Mouse (Mus musculus) embryonic facial prominence, embryonic 14.5 days (tissue): ENCODE measurements at regions not wholly inside any gene's neighbourhood (a gene's known extent, or its start where the extent isn't known, plus 50 kb on each side); places are given as distances from the start of the nearest gene placed in this dataset.

Source experiments
- ATAC-seq: fragments of 200-750 bp; cut with Nextera tagmentation; 2 replicates; pipeline ENCODE4 v1.8.0; 2017; ENCODE audit warnings: low read depth, moderate number of reproducible peaks, moderate TSS enrichment
- DNase-seq: peaks from one replicate; pipeline ENCODE4 v3.0.0-alpha.2; 2015; ENCODE audit warnings: low spot score
- H3K27ac ChIP-seq: fragments of 300-500 bp; sonication (generic); replicated peaks from 2 replicates; pipeline ENCODE4 v1.5.1; 2014; ENCODE audit warnings: low read depth, mild to moderate bottlenecking, low read length, moderate library complexity
- H3K27me3 ChIP-seq: fragments of 300-500 bp; sonication (generic); replicated peaks from 2 replicates; pipeline ENCODE4 v1.6.1; 2014; ENCODE audit warnings: low read length; ENCODE audit not compliant: control insufficient read depth, insufficient read depth
- H3K36me3 ChIP-seq: fragments of 300-500 bp; sonication (generic); 2 replicates; pipeline ENCODE4 v1.6.1; 2014; ENCODE audit warnings: low read length, mixed read lengths; ENCODE audit not compliant: control insufficient read depth, insufficient read depth
- H3K4me1 ChIP-seq: fragments of 300-500 bp; sonication (generic); 2 replicates; pipeline ENCODE4 v1.6.1; 2014; ENCODE audit warnings: antibody characterized with exemption, low read length; ENCODE audit not compliant: control insufficient read depth, insufficient read depth
- H3K4me2 ChIP-seq: fragments of 300-500 bp; sonication (generic); 2 replicates; pipeline ENCODE4 v1.6.1; 2014; ENCODE audit warnings: low read depth, mild to moderate bottlenecking, low read length, moderate library complexity, mixed read lengths
- H3K4me3 ChIP-seq: fragments of 300-500 bp; sonication (generic); 2 replicates; pipeline ENCODE4 v1.5.1; 2014; ENCODE audit warnings: low read depth, mild to moderate bottlenecking, low read length
- H3K9ac ChIP-seq: fragments of 300-500 bp; sonication (generic); 2 replicates; pipeline ENCODE4 v1.6.1; 2014; ENCODE audit warnings: low read depth, mild to moderate bottlenecking, low read length, moderate library complexity, mixed read lengths
- H3K9me3 ChIP-seq: fragments of 300-500 bp; sonication (generic); 2 replicates; pipeline ENCODE4 v1.6.1; 2016; ENCODE audit warnings: low read length; ENCODE audit not compliant: control insufficient read depth
- WGBS: fragments of 180-500 bp; shearing (Covaris S2); extraction: QIAGEN DNeasy Blood & Tissue Kit; methylation state at CpG from one replicate; pipeline ENCODE4 v1.1.7; 2014; 5-methylcytosine and 5-hydroxymethylcytosine counted together

- H3K9me3 ChIP-seq: no peaks in the 10 kb centered on the region
- no peak overlapping the region for H3K4me3 ChIP-seq
- ATAC-seq (no peak), DNase-seq (no peak)
- no peaks in the 10 kb centered on the region for H3K4me1 ChIP-seq
- H3K4me2 ChIP-seq: no peak overlapping the region
- no peak overlapping the region for H3K27ac ChIP-seq
- no peak overlapping the region for H3K9ac ChIP-seq
- no peaks in the 10 kb centered on the region for H3K36me3 ChIP-seq
- H3K27me3 ChIP-seq: no peaks in the 10 kb centered on the region
- WGBS: 62% methylated on average over 8 of the region's 8 CpGs
Observed at GRCm38 (mm10) chr17:4209650-4210049, 513.6 kb upstream of the Nox3 start.

GRCm38 (mm10) chr17:4212586-4212985, 516.5 kb upstream of the Nox3 start:
- no peak overlapping the region for H3K9ac ChIP-seq
- H3K27me3 ChIP-seq: no peaks in the 10 kb centered on the region
- no peaks in the 10 kb centered on the region for H3K4me1 ChIP-seq
- H3K4me3 ChIP-seq: no peak overlapping the region
- ATAC-seq (no peak), DNase-seq (no peak)
- no peak overlapping the region for H3K27ac ChIP-seq
- no peak overlapping the region for H3K4me2 ChIP-seq
- H3K9me3 ChIP-seq: no peaks in the 10 kb centered on the region
- WGBS: 59% methylated on average over 4 of the region's 4 CpGs
- no peaks in the 10 kb centered on the region for H3K36me3 ChIP-seq

DNA sequence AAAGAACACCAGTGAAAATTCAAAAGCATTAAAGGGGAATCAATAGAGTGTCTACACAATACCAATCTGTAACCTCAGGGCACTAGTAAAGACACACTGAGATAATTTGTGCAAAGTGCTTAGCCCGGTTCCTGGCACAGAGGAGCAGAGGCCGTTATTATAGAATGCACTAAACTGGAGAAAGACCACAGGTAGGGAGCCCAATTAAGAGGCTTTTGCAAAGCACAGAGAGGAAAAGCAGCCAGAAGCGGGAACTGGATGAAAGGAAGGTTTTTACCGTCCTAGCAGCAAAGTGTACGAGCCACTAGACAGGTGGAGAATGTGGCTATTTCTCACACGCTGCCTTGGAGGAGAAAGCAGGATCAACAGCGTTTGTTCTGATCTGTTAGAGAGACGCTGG, 518.9 kb upstream of the Nox3 start:
- DNase-seq (no peak), ATAC-seq (no peak)
- Histone ChIP-seq H3K9ac (no peak overlapping the region), H3K4me3 (no peak overlapping the region), H3K36me3 (no peaks in the 10 kb centered on the region), H3K4me1 (no peaks in the 10 kb centered on the region), H3K27me3 (no peaks in the 10 kb centered on the region), H3K27ac (no peak overlapping the region), H3K4me2 (no peak overlapping the region), H3K9me3 (no peaks in the 10 kb centered on the region)
- 51% methylated on average over 8 of the region's 8 CpGs for WGBS

DNA sequence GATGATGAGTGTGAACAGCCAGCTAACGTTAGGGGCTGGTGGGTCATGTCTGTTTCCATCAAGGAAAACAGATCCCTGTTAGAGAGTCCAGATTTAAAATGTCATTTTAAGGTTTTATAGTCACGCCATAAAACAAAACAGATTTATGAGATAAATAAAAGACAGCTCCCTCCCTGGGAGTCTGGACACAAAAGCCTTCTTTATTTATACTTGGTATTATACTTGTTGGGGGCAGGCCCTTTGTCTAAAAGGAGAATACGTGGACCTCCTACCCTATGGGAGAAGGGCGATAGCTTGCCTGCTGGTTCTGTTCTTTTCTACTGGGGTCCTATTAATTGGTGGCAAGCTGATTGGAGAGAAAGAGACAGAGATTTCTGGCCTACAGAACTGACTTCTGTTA, 520.1 kb upstream of the Nox3 start:
- H3K9me3 ChIP-seq: no peaks in the 10 kb centered on the region

GRCm38 (mm10) chr17:4216750-4217149, 520.7 kb upstream of the Nox3 start:
- H3K27me3 ChIP-seq: no peaks in the 10 kb centered on the region
- H3K4me2 ChIP-seq: no peak overlapping the region
- H3K9ac ChIP-seq: no peak overlapping the region
- H3K4me3 ChIP-seq: no peak overlapping the region
- ATAC-seq (no peak), DNase-seq (no peak)
- H3K27ac ChIP-seq: no peak overlapping the region
- H3K9me3 ChIP-seq: no peaks in the 10 kb centered on the region
- H3K36me3 ChIP-seq: no peaks in the 10 kb centered on the region
- 85% methylated on average over 8 of the region's 8 CpGs for WGBS
- H3K4me1 ChIP-seq: 0 out of 2 replicates have a peak, but pooled peaks cover 8% of the 10 kb centered on the region

More for the DNA sequence above, 520.1 kb upstream of the Nox3 start:
- Histone ChIP-seq H3K27ac (no peak overlapping the region), H3K36me3 (no peaks in the 10 kb centered on the region), H3K27me3 (no peaks in the 10 kb centered on the region), H3K9ac (no peak overlapping the region), H3K4me3 (no peak overlapping the region), H3K4me1 (0 out of 2 replicates have a peak, but pooled peaks cover 6% of the 10 kb centered on the region), H3K4me2 (no peak overlapping the region)
- ATAC-seq: no peak
- DNase-seq: no peak
- WGBS: 57% methylated on average over 4 of the region's 4 CpGs

DNA sequence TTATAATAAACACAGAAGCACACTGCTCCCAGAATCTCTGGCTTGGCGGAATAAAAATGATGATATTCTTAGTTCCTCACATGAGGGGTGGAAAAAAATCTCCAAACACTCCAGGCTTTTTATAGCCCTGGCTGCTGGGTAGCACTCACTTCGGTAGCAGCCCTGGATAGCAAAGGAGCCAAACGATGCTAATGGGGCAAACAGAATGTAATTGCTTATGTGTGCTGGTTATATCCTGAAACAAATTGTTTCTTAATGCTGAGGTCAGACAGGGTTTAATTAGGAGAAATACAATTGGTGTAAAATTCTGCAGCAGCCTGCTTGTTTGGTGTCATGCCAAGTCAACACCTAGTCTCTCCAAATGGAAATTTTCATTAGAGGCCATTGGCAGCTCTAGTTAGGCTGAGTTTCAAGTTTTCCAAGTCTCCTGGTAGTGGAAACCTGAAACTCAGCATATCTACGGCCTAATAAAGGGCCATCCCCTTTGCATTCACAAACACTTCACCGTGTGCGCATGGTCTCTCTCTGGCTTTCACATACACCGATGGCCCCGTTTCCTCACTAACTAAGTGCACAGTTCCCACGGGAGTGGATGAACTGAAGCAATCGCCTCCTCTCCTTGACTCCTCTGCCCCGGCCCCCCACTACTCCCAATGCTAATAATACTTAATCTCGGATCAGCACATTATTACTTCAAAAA, 524.8 kb upstream of the Nox3 start:
- ATAC-seq (no peak), DNase-seq (peak; percentile 33)
- WGBS: 50% methylated on average over 12 of the region's 12 CpGs
- no peak overlapping the region for H3K4me3 ChIP-seq
- H3K9ac ChIP-seq: no peak overlapping the region
- H3K27me3 ChIP-seq: no peaks in the 10 kb centered on the region
- no peak overlapping the region for H3K27ac ChIP-seq
- no peaks in the 10 kb centered on the region for H3K36me3 ChIP-seq
- 0 out of 2 replicates have a peak, but pooled peaks cover 8% of the 10 kb centered on the region for H3K4me1 ChIP-seq
- H3K9me3 ChIP-seq: no peaks in the 10 kb centered on the region
- H3K4me2 ChIP-seq: no peak overlapping the region

- H3K4me1 ChIP-seq: peaks cover 5% of the 10 kb centered on the region; the same call in 1 of the 2 replicates
- H3K4me2 ChIP-seq: no peak overlapping the region
- H3K27me3 ChIP-seq: no peaks in the 10 kb centered on the region
- H3K9me3 ChIP-seq: no peaks in the 10 kb centered on the region
- DNase-seq: no peak
- no peak overlapping the region for H3K9ac ChIP-seq
- no peak overlapping the region for H3K27ac ChIP-seq
- no peak overlapping the region for H3K4me3 ChIP-seq
- ATAC-seq: no peak
- H3K36me3 ChIP-seq: no peaks in the 10 kb centered on the region
- WGBS: 74% methylated on average over 10 of the region's 10 CpGs
Observed at GRCm38 (mm10) chr17:4227889-4228288, 531.8 kb upstream of the Nox3 start.

DNA sequence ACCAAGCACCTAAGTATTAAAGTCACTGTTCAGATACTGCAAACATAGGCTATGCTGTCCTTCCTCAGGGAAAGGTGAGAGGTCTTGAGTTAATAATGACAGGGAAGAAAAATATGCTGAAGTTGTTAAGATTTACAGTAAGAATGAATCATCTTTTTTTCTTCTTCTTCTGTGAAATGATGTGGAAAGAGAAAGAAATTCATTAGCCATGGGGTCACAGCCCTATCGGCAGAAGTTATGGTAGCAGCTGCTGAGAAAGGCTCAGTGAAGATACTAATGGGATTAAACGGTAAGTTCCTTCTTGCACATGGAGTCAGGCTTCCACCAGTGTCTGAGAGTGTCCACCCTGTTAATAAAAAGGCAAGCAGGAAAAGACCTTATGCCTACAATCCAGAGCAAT, 533.9 kb upstream of the Nox3 start:
- Histone ChIP-seq H3K27ac (no peak overlapping the region), H3K4me1 (peaks cover 5% of the 10 kb centered on the region; the same call in 1 of the 2 replicates), H3K9ac (no peak overlapping the region), H3K4me2 (no peak overlapping the region), H3K4me3 (no peak overlapping the region), H3K9me3 (no peaks in the 10 kb centered on the region), H3K36me3 (no peaks in the 10 kb centered on the region), H3K27me3 (no peaks in the 10 kb centered on the region)
- ATAC-seq (no peak), DNase-seq (no peak)
- 55% methylated on average over 2 of the region's 2 CpGs for WGBS

DNA sequence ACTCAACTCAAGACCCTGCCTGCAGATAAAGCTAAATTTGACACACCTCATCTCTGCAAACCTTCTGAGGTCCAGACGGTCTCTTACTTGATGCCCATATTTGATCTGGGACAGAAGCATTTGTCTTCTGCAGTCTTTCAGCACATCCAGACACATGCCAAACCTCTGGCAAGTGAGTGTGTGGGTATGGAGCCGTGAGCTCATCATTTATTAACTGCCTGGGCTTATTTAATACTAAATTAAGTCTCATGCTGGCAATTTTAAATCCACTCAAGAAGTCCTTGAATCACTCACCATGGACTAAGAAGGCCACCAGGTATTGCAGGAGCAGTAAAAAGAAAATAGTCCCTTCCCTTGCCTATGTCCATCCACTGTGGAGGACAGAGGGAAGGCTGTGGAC, 554.4 kb upstream of the Nox3 start:
- Histone ChIP-seq H3K4me3 (no peak overlapping the region), H3K4me2 (no peak overlapping the region), H3K27ac (no peak overlapping the region), H3K36me3 (no peaks in the 10 kb centered on the region), H3K9ac (no peak overlapping the region), H3K9me3 (no peaks in the 10 kb centered on the region), H3K4me1 (no peaks in the 10 kb centered on the region), H3K27me3 (no peaks in the 10 kb centered on the region)
- WGBS: 84% methylated on average over 2 of the region's 2 CpGs
- ATAC-seq: no peak
- DNase-seq: no peak
